Mouse (Mus musculus) G1E (cell line): ENCODE results near the gene Pth1r.

ENCODE experiments used
- CTCF ChIP-seq: IDR thresholded peaks from 2 replicates; pipeline ENCODE4 v1.5.1; 2012; ENCODE audit warnings: low read depth, low read length, inconsistent platforms, mixed read lengths
- GATA1 ChIP-seq: IDR thresholded peaks from 2 replicates; pipeline ENCODE4 v1.6.1; 2012; ENCODE audit warnings: borderline replicate concordance, low read length, inconsistent platforms, mixed read lengths
- GATA2 ChIP-seq: IDR thresholded peaks from 2 replicates; pipeline ENCODE4 v1.6.1; 2012; ENCODE audit warnings: low read depth, low read length, inconsistent platforms, borderline replicate concordance
- POLR2AphosphoS5 ChIP-seq: IDR thresholded peaks from 2 replicates; pipeline ENCODE4 v1.6.1; 2012; ENCODE audit warnings: low read depth, low read length, inconsistent platforms; ENCODE audit not compliant: insufficient replicate concordance
- TAL1 ChIP-seq: conservative IDR thresholded peaks from 2 replicates; pipeline ENCODE4 v1.6.1; 2012; ENCODE audit warnings: low read depth, low read length, inconsistent platforms, mixed read lengths

DNA sequence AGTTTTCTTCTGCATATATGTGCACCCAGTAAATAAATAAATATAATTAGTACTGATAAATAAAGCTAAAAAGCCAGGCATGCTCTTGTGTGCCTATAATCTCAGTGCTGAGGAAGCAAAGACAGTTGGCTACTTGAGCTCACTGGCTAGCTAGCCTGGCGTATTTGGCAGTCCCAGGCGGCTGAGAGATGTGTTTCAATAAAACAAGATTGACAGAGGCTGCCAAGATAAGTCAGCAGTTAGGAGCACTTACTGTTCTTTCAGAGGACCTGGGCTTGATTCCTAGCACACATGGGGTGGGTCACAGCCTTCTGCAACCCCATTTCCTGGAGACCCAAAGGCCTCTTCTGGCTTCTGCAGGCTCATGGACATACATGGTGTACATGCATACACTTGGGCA lies 59.1 kb downstream of the Pth1r start:
- TF ChIP-seq TAL1 (no peak), CTCF (no peak), GATA2 (no peak), GATA1 (no peak), POLR2AphosphoS5 (no peak)
